Mouse (Mus musculus) urinary bladder, postnatal 14 days (tissue): Measurements from ENCODE around the gene Pip4k2c.
"Not testable (repeated sequence)": the region's sequence is repeated elsewhere in the genome, so short reads cannot be mapped to it uniquely, and the experiment has no call there.

Experiments used
- DNase-seq: peaks from one replicate; pipeline ENCODE4 v3.0.0; 2021; ENCODE audit warnings: low spot score

Pip4k2c gene

GRCm38 (mm10) chr10:127209928-127210570 lies 1.3 kb downstream of the Pip4k2c start:
- no peak for DNase-seq

- no peak for DNase-seq
These were observed 2.5 kb downstream of the Pip4k2c start for GRCm38 (mm10) chr10:127208921-127209320.

GRCm38 (mm10) chr10:127205373-127205772 lies 6.0 kb downstream of the Pip4k2c start:
- no peak for DNase-seq

GRCm38 (mm10) chr10:127204589-127204988 lies 6.8 kb downstream of the Pip4k2c start:
- no peak for DNase-seq

GRCm38 (mm10) chr10:127203106-127203505 lies 8.3 kb downstream of the Pip4k2c start:
- DNase-seq = no peak

GRCm38 (mm10) chr10:127200279-127200678 lies 11.1 kb downstream of the Pip4k2c start:
- no peak for DNase-seq

- no peak for DNase-seq
These were observed 11.9 kb downstream of the Pip4k2c start for GRCm38 (mm10) chr10:127199474-127199873.

GRCm38 (mm10) chr10:127199068-127199467 lies 12.3 kb downstream of the Pip4k2c start:
- DNase-seq = no peak

GRCm38 (mm10) chr10:127198492-127198891 lies 12.9 kb downstream of the Pip4k2c start:
- no peak for DNase-seq

- no peak for DNase-seq
These were observed 13.8 kb downstream of the Pip4k2c start for GRCm38 (mm10) chr10:127197505-127198110.

GRCm38 (mm10) chr10:127197104-127197503 lies 14.3 kb downstream of the Pip4k2c start:
- no peak for DNase-seq

- peak; percentile 75 for DNase-seq
These were observed 15.0 kb downstream of the Pip4k2c start for GRCm38 (mm10) chr10:127196392-127196791.

GRCm38 (mm10) chr10:127195328-127196129 lies 15.9 kb downstream of the Pip4k2c start, which contains the start of gene Dtx3:
Dtx3 (minus strand) TSS chr10:127195728.
- DNase-seq = peak; percentile 43

- DNase-seq = peak; percentile 76
These were observed 16.7 kb downstream of the Pip4k2c start for GRCm38 (mm10) chr10:127194428-127195327.

GRCm38 (mm10) chr10:127193011-127193410 lies 18.4 kb downstream of the Pip4k2c start:
- DNase-seq = no peak

GRCm38 (mm10) chr10:127192057-127192328 lies 19.4 kb downstream of the Pip4k2c start:
- DNase-seq = not testable (repeated sequence)

- no peak for DNase-seq
These were observed 20.0 kb downstream of the Pip4k2c start for GRCm38 (mm10) chr10:127191191-127192056.

- no peak for DNase-seq
These were observed 20.8 kb downstream of the Pip4k2c start for GRCm38 (mm10) chr10:127190398-127191190.

GRCm38 (mm10) chr10:127189651-127190381 lies 21.6 kb downstream of the Pip4k2c start, which contains the start of gene Arhgef25:
Arhgef25 (minus strand) TSS chr10:127190083.
- DNase-seq = peak; percentile 71
